Mouse (Mus musculus) thymus, adult 2 months (tissue): Measurements from ENCODE around the gene Hs3st6.

Source experiments
- CTCF ChIP-seq: fragments of 200-500 bp; IDR thresholded peaks from 2 replicates; pipeline ENCODE4 v1.5.1; 2012; ENCODE audit warnings: mild to moderate bottlenecking, control low read depth, low read length, moderate library complexity, borderline replicate concordance; ENCODE audit not compliant: control insufficient read depth, poor library complexity, insufficient read depth; ENCODE audit errors: extremely low read depth
- POLR2A ChIP-seq: fragments of 200-500 bp; IDR thresholded peaks from 2 replicates; pipeline ENCODE4 v1.6.1; 2012; ENCODE audit warnings: mild to moderate bottlenecking, low read length, control low read depth, moderate library complexity; ENCODE audit not compliant: control insufficient read depth, poor library complexity, insufficient read depth; ENCODE audit errors: extremely low read depth

GRCm38 (mm10) chr17:24777073-24777472, 24.3 kb downstream of the Hs3st6 start:
- TF ChIP-seq CTCF (no peak), POLR2A (no peak)
